Mouse (Mus musculus) CH12.LX (cell line): ENCODE results near the gene Ces2e. TPM values are rescaled to one million over a fixed set of nuclear protein-coding genes. Genes with fewer than 3 reads are reported as not detected.

Experiments
- DNase-seq: peaks from one replicate; pipeline ENCODE4 v3.0.0-alpha.2; 2013; ENCODE audit errors: extremely low read depth
- H3K27ac ChIP-seq: 2 replicates; pipeline ENCODE4 v1.5.1; 2012; ENCODE audit warnings: low read depth, mild to moderate bottlenecking, control low read depth, moderate library complexity; ENCODE audit not compliant: insufficient read depth
- H3K27me3 ChIP-seq: replicated peaks from 2 replicates; pipeline ENCODE3; 2012; ENCODE audit warnings: inconsistent platforms
- H3K36me3 ChIP-seq, 2 experiments: replicated peaks in 1 of 2; 2 replicates each; pipeline versions ENCODE3 to v1.6.1; 2012; ENCODE audit warnings: inconsistent platforms in 1 of 2, low read length in 1 of 2, mild to moderate bottlenecking in 1 of 2, mixed read lengths in 1 of 2, moderate library complexity in 1 of 2; ENCODE audit not compliant: control insufficient read depth in 1 of 2, insufficient read depth in 1 of 2
- H3K4me1 ChIP-seq, 2 experiments: 2 replicates each; pipeline ENCODE4 v1.6.1; 2012; ENCODE audit warnings: inconsistent platforms in 1 of 2, moderate library complexity in 1 of 2; ENCODE audit not compliant: insufficient read depth in 2 of 2, control insufficient read depth in 1 of 2
- H3K4me2 ChIP-seq: 2 replicates; pipeline ENCODE4 v1.6.1; 2012; ENCODE audit warnings: low read depth, mild to moderate bottlenecking, control low read depth; ENCODE audit not compliant: poor library complexity, insufficient read depth, severe bottlenecking
- H3K4me3 ChIP-seq, 3 experiments: fragments of 150-350 bp in 1 of 3; sonication (generic) in 1 of 3; replicated peaks in 1 of 3; 2 replicates each; pipeline versions ENCODE3 to v1.5.1; 2011 to 2012; ENCODE audit warnings: low read depth in 2 of 3, low read length in 2 of 3, mild to moderate bottlenecking in 2 of 3, moderate library complexity in 2 of 3, control low read depth in 1 of 3, improper control_type of control experiment in 1 of 3, inconsistent platforms in 1 of 3, mixed read lengths in 1 of 3; ENCODE audit not compliant: poor library complexity in 1 of 3
- H3K79me2 ChIP-seq: replicated peaks from 2 replicates; pipeline ENCODE4 v1.6.1; 2012; ENCODE audit warnings: mild to moderate bottlenecking, moderate library complexity; ENCODE audit not compliant: control insufficient read depth, poor library complexity, insufficient read depth, severe bottlenecking; ENCODE audit errors: extremely low read depth
- H3K9ac ChIP-seq: 2 replicates; pipeline ENCODE4 v1.6.1; 2012; ENCODE audit warnings: low read depth, mild to moderate bottlenecking, control low read depth, moderate library complexity; ENCODE audit not compliant: insufficient read depth
- H3K9me3 ChIP-seq: replicated peaks from 2 replicates; pipeline ENCODE3; 2012; ENCODE audit warnings: low read length, inconsistent platforms, mixed read lengths
- CHD1 ChIP-seq: IDR thresholded peaks from 2 replicates; pipeline ENCODE4 v1.6.1; 2012; ENCODE audit warnings: low read depth, low read length, improper control_type of control experiment, inconsistent platforms
- CHD2 ChIP-seq: IDR thresholded peaks from 2 replicates; pipeline ENCODE4 v1.6.1; 2011; ENCODE audit warnings: low read length, improper control_type of control experiment
- CTCF ChIP-seq, 2 experiments: IDR thresholded peaks in 1 of 2; conservative IDR thresholded peaks in 1 of 2; 2 replicates each; pipeline ENCODE4 v1.5.1; 2011 to 2012; ENCODE audit warnings: low read depth in 2 of 2, low read length in 2 of 2, improper control_type of control experiment in 1 of 2, inconsistent platforms in 1 of 2, mild to moderate bottlenecking in 1 of 2, moderate library complexity in 1 of 2
- EP300 ChIP-seq: IDR thresholded peaks from 2 replicates; pipeline ENCODE4 v1.6.1; 2011; ENCODE audit warnings: low read length, improper control_type of control experiment
- ETS1 ChIP-seq: conservative IDR thresholded peaks from 2 replicates; pipeline ENCODE4 v1.6.1; 2012; ENCODE audit warnings: low read depth, mild to moderate bottlenecking, inconsistent platforms, low read length, improper control_type of control experiment, moderate library complexity
- GABPA ChIP-seq: IDR thresholded peaks from 2 replicates; pipeline ENCODE4 v1.6.1; 2012; ENCODE audit warnings: low read depth, low read length, improper control_type of control experiment, inconsistent platforms; ENCODE audit not compliant: insufficient replicate concordance
- IRF4 ChIP-seq: IDR thresholded peaks from 2 replicates; pipeline ENCODE4 v1.6.1; 2014; ENCODE audit warnings: low read depth, mild to moderate bottlenecking, inconsistent platforms, low read length, improper control_type of control experiment
- MAFK ChIP-seq: IDR thresholded peaks from 2 replicates; pipeline ENCODE4 v1.6.1; 2011; ENCODE audit warnings: low read length, improper control_type of control experiment; ENCODE audit not compliant: insufficient replicate concordance
- MAX ChIP-seq: IDR thresholded peaks from 2 replicates; pipeline ENCODE4 v1.6.1; 2011; ENCODE audit warnings: low read length, improper control_type of control experiment
- MAZ ChIP-seq: IDR thresholded peaks from 2 replicates; pipeline ENCODE4 v1.6.1; 2012; ENCODE audit warnings: low read depth, mild to moderate bottlenecking, inconsistent platforms, low read length, improper control_type of control experiment, moderate library complexity
- MYC ChIP-seq: IDR thresholded peaks from 2 replicates; pipeline ENCODE4 v1.6.1; 2011; ENCODE audit warnings: low read depth, mild to moderate bottlenecking, improper control_type of control experiment, low read length
- NELFE ChIP-seq: IDR thresholded peaks from 2 replicates; pipeline ENCODE4 v1.6.1; 2011; ENCODE audit warnings: low read depth, low read length, improper control_type of control experiment
- NRF1 ChIP-seq: IDR thresholded peaks from 2 replicates; pipeline ENCODE4 v1.6.1; 2014; ENCODE audit warnings: low read depth, mild to moderate bottlenecking, inconsistent platforms, low read length, improper control_type of control experiment, moderate library complexity
- POLR2AphosphoS2 ChIP-seq: IDR thresholded peaks from 2 replicates; pipeline ENCODE4 v1.6.1; 2011; ENCODE audit warnings: low read depth, low read length, improper control_type of control experiment
- RAD21 ChIP-seq: IDR thresholded peaks from 2 replicates; pipeline ENCODE4 v1.6.1; 2011; ENCODE audit warnings: low read depth, mild to moderate bottlenecking, low read length, improper control_type of control experiment, moderate library complexity
- SMC3 ChIP-seq: IDR thresholded peaks from 2 replicates; pipeline ENCODE4 v1.6.1; 2011; ENCODE audit warnings: low read depth, low read length, improper control_type of control experiment
- TBP ChIP-seq: conservative IDR thresholded peaks from 2 replicates; pipeline ENCODE4 v1.6.1; 2011; ENCODE audit warnings: low read depth, low read length, improper control_type of control experiment
- UBTF ChIP-seq: IDR thresholded peaks from 2 replicates; pipeline ENCODE4 v1.6.1; 2012; ENCODE audit warnings: low read depth, mild to moderate bottlenecking, inconsistent platforms, low read length, improper control_type of control experiment, moderate library complexity
- dilution Hi-C: fragments of 300-500 bp; cut with MboI; formaldehyde crosslinking; loops from 2 replicates; pipeline ENCODE4 v1.14.3; 2020; ENCODE audit warnings: low sequenced_read_pairs; ENCODE audit not compliant: extremely low pct_unique_long_range_greater_than_20kb, extremely low pct_ligation_motif_present
- in situ Hi-C: fragments of 300-500 bp; cut with MboI; formaldehyde crosslinking; loops from 3 replicates; pipeline ENCODE4 v1.14.3; 2019; ENCODE audit warnings: low sequenced_read_pairs, low pct_ligation_motif_present, low pct_unique_long_range_greater_than_20kb, mixed read lengths
- polyA plus RNA-seq: library from polyadenylated mRNA; unstranded; fragments of >175 nt; gene quantifications from 2 replicates; pipeline ENCODE4 v1.2.1, GENCODE M21; 2012; ENCODE audit warnings: low read depth; ENCODE audit not compliant: insufficient read length
- total RNA-seq, 2 experiments: library from RNA; depleted of rRNA; stranded (reverse); fragments of 300-350 nt in 1 of 2; fragments of >200 nt in 1 of 2; gene quantifications; 2 replicates each; pipeline ENCODE4 v1.2.3; 2012 to 2014

Gene Ces2e
- total and polyA plus RNA-seq, 3 experiments: 0.11 TPM; not detected in 2

GRCm38 (mm10) chr8:104984126-104984525 is 58.1 kb downstream of the Ces2e start:
- no peak overlapping the region for H3K9ac ChIP-seq
- TF ChIP-seq NELFE: no peak
- TF ChIP-seq EP300: no peak
- TF ChIP-seq MAX: no peak
- no peak for TF ChIP-seq CHD2
- no peak for TF ChIP-seq CHD1
- TF ChIP-seq MAFK: no peak
- TF ChIP-seq RAD21: no peak
- no peak for TF ChIP-seq MAZ
- TF ChIP-seq POLR2AphosphoS2: no peak
- TF ChIP-seq IRF4: no peak
- no peak for TF ChIP-seq ETS1
- no peak for TF ChIP-seq SMC3
- no peak for TF ChIP-seq GABPA
- no peak for TF ChIP-seq TBP
- no peak for TF ChIP-seq NRF1
- TF ChIP-seq MYC: no peak
- TF ChIP-seq UBTF: no peak
- TF ChIP-seq CTCF (conservative IDR thresholded peaks at IDR 0.05 in 1 of 2, IDR thresholded peaks at IDR 0.05 in 1 of 2; ENCODE audit: low read depth in 2 of 2, low read length in 2 of 2): no peak
- TF ChIP-seq, all 38 proteins: peak for 0
- H3K4me2 ChIP-seq: no peak overlapping the region
- peaks cover 4% of the 10 kb centered on the region for H3K9me3 ChIP-seq
- dilution Hi-C loops: no loop called here
- no peak overlapping the region for H3K4me3 ChIP-seq
- no peaks in the 10 kb centered on the region for H3K27me3 ChIP-seq
- no peak for DNase-seq
- no peaks in the 10 kb centered on the region for H3K4me1 ChIP-seq
- H3K27ac ChIP-seq: no peak overlapping the region
- in situ Hi-C loops: no loop called here
- no peaks in the 10 kb centered on the region for H3K36me3 ChIP-seq
- no peaks in the 10 kb centered on the region for H3K79me2 ChIP-seq

Other genes starting within 250 kb of the Ces2e start
- gene Ces2a, start 192.3 kb upstream of the Ces2e start, total RNA-seq (2012; rRNA removed): not detected in 2 replicates
- gene Ces2a, start 192.3 kb upstream of the Ces2e start, total RNA-seq (2014; rRNA removed): not detected in 2 replicates
- gene Ces2a, start 192.3 kb upstream of the Ces2e start, polyA plus RNA-seq: not detected in 2 replicates
- gene Ces2b, start 94.7 kb upstream of the Ces2e start, total RNA-seq (2012; rRNA removed): not detected in 2 replicates
- gene Ces2b, start 94.7 kb upstream of the Ces2e start, total RNA-seq (2014; rRNA removed): 0.11 TPM in 1 of 2 replicates, not detected in the other
- gene Ces2b, start 94.7 kb upstream of the Ces2e start, polyA plus RNA-seq: not detected in 2 replicates
- 5.7 and 6.2 TPM in 2 replicates for gene Ces2c, start 79.2 kb upstream of the Ces2e start, total RNA-seq (2012; rRNA removed)
- gene Ces2c, start 79.2 kb upstream of the Ces2e start, total RNA-seq (2014; rRNA removed): 15.6 and 16.7 TPM in 2 replicates
- 65.5 and 67.4 TPM in 2 replicates for gene Ces2c, start 79.2 kb upstream of the Ces2e start, polyA plus RNA-seq
- gene Ces2f, start 21.1 kb downstream of the Ces2e start, total RNA-seq (2012; rRNA removed): 0.04 and 0.08 TPM in 2 replicates
- gene Ces2f, start 21.1 kb downstream of the Ces2e start, total RNA-seq (2014; rRNA removed): 0.04 TPM in 1 of 2 replicates, not detected in the other
- gene Ces2f, start 21.1 kb downstream of the Ces2e start, polyA plus RNA-seq: not detected in 2 replicates
- gene Ces2g, start 35.5 kb downstream of the Ces2e start, total RNA-seq (2012; rRNA removed): 0.17 and 0.30 TPM in 2 replicates
- gene Ces2g, start 35.5 kb downstream of the Ces2e start, total RNA-seq (2014; rRNA removed): 0.07 TPM in 1 of 2 replicates, not detected in the other
- 0.11 and 0.14 TPM in 2 replicates for gene Ces2g, start 35.5 kb downstream of the Ces2e start, polyA plus RNA-seq
- gene Ces2h, start 74.6 kb downstream of the Ces2e start, total RNA-seq (2012; rRNA removed): not detected in 2 replicates
- not detected in 2 replicates for gene Ces2h, start 74.6 kb downstream of the Ces2e start, total RNA-seq (2014; rRNA removed)
- not detected in 2 replicates for gene Ces2h, start 74.6 kb downstream of the Ces2e start, polyA plus RNA-seq
- gene Ces3a, start 122.3 kb downstream of the Ces2e start, total RNA-seq (2012; rRNA removed): not detected in 2 replicates
- not detected in 2 replicates for gene Ces3a, start 122.3 kb downstream of the Ces2e start, total RNA-seq (2014; rRNA removed)
- not detected in 2 replicates for gene Ces3a, start 122.3 kb downstream of the Ces2e start, polyA plus RNA-seq
- not detected in 2 replicates for gene Ces3b, start 157.5 kb downstream of the Ces2e start, total RNA-seq (2012; rRNA removed)
- gene Ces3b, start 157.5 kb downstream of the Ces2e start, total RNA-seq (2014; rRNA removed): not detected in 2 replicates
- gene Ces3b, start 157.5 kb downstream of the Ces2e start, polyA plus RNA-seq: not detected in 2 replicates
- gene Ces4a, start 205.5 kb downstream of the Ces2e start, total RNA-seq (2012; rRNA removed): not detected in 2 replicates
- gene Ces4a, start 205.5 kb downstream of the Ces2e start, total RNA-seq (2014; rRNA removed): not detected in 2 replicates
- gene Ces4a, start 205.5 kb downstream of the Ces2e start, polyA plus RNA-seq: not detected in 2 replicates
- gene Cbfb, start 244.4 kb downstream of the Ces2e start, total RNA-seq (2012; rRNA removed): 49.7 and 70.2 TPM in 2 replicates
- gene Cbfb, start 244.4 kb downstream of the Ces2e start, total RNA-seq (2014; rRNA removed): 170 and 203 TPM in 2 replicates
- gene Cbfb, start 244.4 kb downstream of the Ces2e start, polyA plus RNA-seq: 87.9 and 97.7 TPM in 2 replicates